Mouse (Mus musculus) hindbrain, embryonic 14.5 days (tissue): ENCODE results near the gene Bud23. TPM values are rescaled to one million over a fixed set of nuclear protein-coding genes. Genes with fewer than 3 reads are reported as not detected.
A peak's percentile ranks its signal among the peaks of the same experiment; 100 is the strongest.

Experiments used
- ATAC-seq: fragments of 200-750 bp; cut with Nextera tagmentation; 2 replicates; pipeline ENCODE4 v1.8.0; 2017; ENCODE audit warnings: moderate number of reproducible peaks, mild to moderate bottlenecking, moderate TSS enrichment, moderate library complexity; ENCODE audit not compliant: low FRiP score
- DNase-seq: peaks from one replicate; pipeline ENCODE4 v3.0.0-alpha.2; 2015; ENCODE audit warnings: low spot score
- H3K27ac ChIP-seq: fragments of 300-500 bp; sonication (generic); 2 replicates; pipeline ENCODE4 v1.5.1; 2014; ENCODE audit warnings: mild to moderate bottlenecking, moderate library complexity
- H3K27me3 ChIP-seq: fragments of 300-500 bp; sonication (generic); 2 replicates; pipeline ENCODE4 v1.6.1; 2014; ENCODE audit warnings: mild to moderate bottlenecking, low read length, mixed read lengths; ENCODE audit not compliant: control insufficient read depth, insufficient read depth
- H3K36me3 ChIP-seq: fragments of 300-500 bp; sonication (generic); replicated peaks from 2 replicates; pipeline ENCODE4 v1.6.1; 2014; ENCODE audit not compliant: control insufficient read depth, insufficient read depth
- H3K4me1 ChIP-seq: fragments of 300-500 bp; sonication (generic); replicated peaks from 2 replicates; pipeline ENCODE4 v1.6.1; 2014; ENCODE audit warnings: antibody characterized with exemption, low read length, mixed read lengths; ENCODE audit not compliant: control insufficient read depth, insufficient read depth
- H3K4me2 ChIP-seq: fragments of 300-500 bp; sonication (generic); replicated peaks from 2 replicates; pipeline ENCODE4 v1.6.1; 2014; ENCODE audit warnings: mild to moderate bottlenecking, moderate library complexity
- H3K4me3 ChIP-seq: fragments of 300-500 bp; sonication (generic); replicated peaks from 2 replicates; pipeline ENCODE4 v1.5.1; 2014; ENCODE audit warnings: mild to moderate bottlenecking, low read length
- H3K9ac ChIP-seq: fragments of 300-500 bp; sonication (generic); 2 replicates; pipeline ENCODE4 v1.6.1; 2014
- H3K9me3 ChIP-seq: fragments of 300-500 bp; sonication (generic); 2 replicates; pipeline ENCODE4 v1.6.1; 2016; ENCODE audit warnings: low read length; ENCODE audit not compliant: control insufficient read depth
- WGBS: fragments of 180-500 bp; shearing (Covaris S2); extraction: QIAGEN DNeasy Blood & Tissue Kit; methylation state at CpG from one replicate; pipeline ENCODE4 v1.1.7; 2014; 5-methylcytosine and 5-hydroxymethylcytosine counted together
- polyA plus RNA-seq: library from polyadenylated mRNA; unstranded; fragments of >200 nt; fragmentation: Nextera tagmentation; extraction: Ambion mirVana; gene quantifications from 2 replicates; pipeline ENCODE4 v1.2.1, GENCODE M21; 2014

Bud23 gene
- polyA plus RNA-seq, 1 experiment from 2014 or later, result 63.3 TPM

DNA sequence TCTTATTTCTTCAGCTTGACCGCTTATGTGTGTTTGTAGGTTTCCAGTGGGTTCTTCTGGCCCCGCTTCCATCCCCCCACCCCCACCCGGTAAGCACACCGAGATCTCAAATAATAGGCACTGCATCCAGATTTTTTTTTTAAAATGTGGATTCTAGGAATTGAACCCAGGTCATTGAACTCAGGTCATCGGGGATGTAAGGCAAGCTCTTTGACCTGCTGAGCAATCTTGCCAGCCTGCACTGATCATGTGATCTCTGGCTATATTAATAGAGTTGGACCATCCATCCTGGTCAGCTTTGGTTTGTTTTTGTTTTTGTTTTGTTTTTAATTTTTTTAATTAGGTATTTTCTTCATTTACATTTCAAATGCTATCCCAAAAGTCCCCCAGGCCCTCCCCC is 32.2 kb downstream of the Bud23 start:
- H3K27me3 ChIP-seq, result no peaks in the 10 kb centered on the region
- no peak overlapping the region for H3K9ac ChIP-seq
- H3K9me3 ChIP-seq, result no peaks in the 10 kb centered on the region
- DNase-seq (no peak), ATAC-seq (no peak)
- WGBS, result 91% methylated on average over 5 of the region's 5 CpGs
- H3K4me3 ChIP-seq, result no peak overlapping the region
- no peak overlapping the region for H3K27ac ChIP-seq
- H3K4me1 ChIP-seq, result 0 out of 2 replicates have a peak, but pooled peaks cover 7% of the 10 kb centered on the region
- no peak overlapping the region for H3K4me2 ChIP-seq
- no peaks in the 10 kb centered on the region for H3K36me3 ChIP-seq

DNA sequence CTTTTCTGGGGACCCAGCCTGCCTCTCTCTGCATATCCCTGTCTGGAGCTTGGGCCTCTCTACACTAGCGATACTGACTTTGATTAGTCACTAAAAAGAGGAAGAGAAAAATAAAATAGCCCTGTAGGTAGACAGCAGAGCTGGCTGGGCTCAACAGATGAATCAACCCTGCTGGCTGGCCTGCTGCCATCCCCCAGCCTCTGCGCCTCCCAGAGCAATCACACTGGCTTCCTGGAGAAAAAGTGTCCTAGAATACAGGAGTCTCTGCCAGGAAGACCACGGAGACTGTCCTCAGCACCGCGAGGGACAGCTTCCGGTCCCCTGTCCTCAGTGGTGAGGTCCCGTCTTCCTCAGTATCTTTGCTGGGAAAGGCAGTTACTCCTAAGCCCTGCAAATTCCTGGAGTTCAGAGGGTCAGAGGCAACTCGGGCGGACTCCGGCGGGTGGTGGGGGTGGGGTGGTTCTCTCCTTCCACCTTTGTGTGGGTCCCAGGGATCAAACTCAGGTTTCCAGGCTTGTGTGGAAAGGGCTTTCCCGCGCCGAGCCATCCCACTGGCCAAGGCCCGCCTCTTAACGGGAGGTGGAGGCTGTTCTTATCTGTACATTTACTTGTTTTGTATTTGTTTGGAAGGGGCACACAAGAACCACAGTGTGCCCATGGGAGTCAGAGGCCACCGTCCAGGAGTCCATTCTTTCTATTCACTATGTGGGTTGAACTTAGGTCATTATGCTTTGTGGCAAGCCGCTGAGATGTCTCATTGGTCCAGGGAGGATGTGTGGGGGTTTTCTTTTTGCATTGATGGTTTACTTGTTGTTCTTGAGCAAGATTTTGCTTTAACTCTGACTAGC is 35.5 kb downstream of the Bud23 start:
- Histone ChIP-seq H3K4me3 (no peak overlapping the region), H3K27me3 (no peaks in the 10 kb centered on the region), H3K9me3 (no peaks in the 10 kb centered on the region), H3K4me1 (peaks cover 16% of the 10 kb centered on the region), H3K9ac (no peak overlapping the region), H3K27ac (no peak overlapping the region), H3K36me3 (no peaks in the 10 kb centered on the region; the same call in 1 of the 2 replicates), H3K4me2 (no peak overlapping the region)
- WGBS, result 53% methylated on average over 18 of the region's 18 CpGs
- ATAC-seq, result no peak
- DNase-seq, result no peak

DNA sequence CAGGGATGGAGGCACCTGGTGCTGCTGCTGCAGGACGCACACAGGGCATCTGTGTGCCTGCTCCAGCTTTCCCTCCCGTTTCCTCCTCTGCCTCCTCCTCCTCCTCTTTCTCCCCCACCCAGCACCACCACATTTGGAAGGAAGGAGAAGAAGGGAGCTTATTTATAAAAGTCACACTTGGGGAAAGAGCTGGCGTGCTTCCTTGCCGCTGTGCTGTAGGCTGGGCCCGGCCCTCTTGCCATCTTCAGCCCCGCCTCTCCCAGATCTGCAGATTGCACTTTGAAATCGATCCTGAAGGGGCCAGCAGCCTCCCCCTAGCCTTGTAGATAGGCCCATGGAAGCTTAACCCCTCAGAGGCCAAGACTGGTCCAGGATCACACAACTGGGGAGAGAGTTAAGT is 38.9 kb downstream of the Bud23 start:
- WGBS, result 19% methylated on average over 7 of the region's 7 CpGs
- H3K9me3 ChIP-seq, result no peaks in the 10 kb centered on the region
- H3K36me3 ChIP-seq, result no peaks in the 10 kb centered on the region; the same call in 1 of the 2 replicates
- no peak for DNase-seq
- ATAC-seq, result no peak
- H3K27me3 ChIP-seq, result no peaks in the 10 kb centered on the region
- peaks cover 21% of the 10 kb centered on the region for H3K4me1 ChIP-seq
- no peak overlapping the region for H3K9ac ChIP-seq
- peak overlapping the region; percentile 27; the same call in 1 of the 2 replicates for H3K4me2 ChIP-seq
- H3K4me3 ChIP-seq, result no peak overlapping the region
- no peak overlapping the region for H3K27ac ChIP-seq

DNA sequence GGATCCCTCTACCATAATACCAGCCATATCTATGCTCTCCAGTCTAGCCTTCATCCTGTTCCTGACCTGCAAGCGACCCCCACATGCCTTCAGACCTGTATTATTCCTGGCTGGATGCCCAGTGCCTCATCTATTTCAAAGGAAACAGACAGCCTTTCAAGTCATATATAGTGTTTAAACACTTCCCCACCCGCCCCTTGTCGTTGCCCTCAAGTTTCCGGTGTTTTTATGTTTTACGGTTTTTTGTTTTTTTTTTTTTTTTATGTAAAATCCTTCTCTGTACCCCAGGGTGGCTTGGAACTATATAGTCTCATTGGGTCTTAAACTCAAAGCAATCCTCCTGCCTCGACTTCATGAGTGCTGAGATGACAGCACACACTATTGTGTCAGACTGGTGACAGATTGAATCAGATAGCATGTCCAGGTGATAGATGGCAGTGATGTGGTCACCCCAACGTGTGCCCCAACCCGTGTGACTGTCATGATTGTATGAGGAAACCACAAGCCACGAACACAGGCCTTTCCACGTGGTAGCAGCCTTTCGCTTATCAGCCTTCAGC is 40.0 kb downstream of the Bud23 start:
- WGBS, result 74% methylated on average over 11 of the region's 11 CpGs
- Histone ChIP-seq H3K4me2 (peak overlapping the region; percentile 89), H3K27me3 (no peaks in the 10 kb centered on the region), H3K36me3 (no peaks in the 10 kb centered on the region; the same call in 1 of the 2 replicates), H3K9me3 (no peaks in the 10 kb centered on the region), H3K4me1 (peaks cover 21% of the 10 kb centered on the region), H3K9ac (0 out of 2 replicates have a peak overlapping the region, but pooled peaks have one; percentile 77), H3K4me3 (peak overlapping the region; percentile 71), H3K27ac (no peak overlapping the region)
- ATAC-seq (no peak), DNase-seq (no peak)

DNA sequence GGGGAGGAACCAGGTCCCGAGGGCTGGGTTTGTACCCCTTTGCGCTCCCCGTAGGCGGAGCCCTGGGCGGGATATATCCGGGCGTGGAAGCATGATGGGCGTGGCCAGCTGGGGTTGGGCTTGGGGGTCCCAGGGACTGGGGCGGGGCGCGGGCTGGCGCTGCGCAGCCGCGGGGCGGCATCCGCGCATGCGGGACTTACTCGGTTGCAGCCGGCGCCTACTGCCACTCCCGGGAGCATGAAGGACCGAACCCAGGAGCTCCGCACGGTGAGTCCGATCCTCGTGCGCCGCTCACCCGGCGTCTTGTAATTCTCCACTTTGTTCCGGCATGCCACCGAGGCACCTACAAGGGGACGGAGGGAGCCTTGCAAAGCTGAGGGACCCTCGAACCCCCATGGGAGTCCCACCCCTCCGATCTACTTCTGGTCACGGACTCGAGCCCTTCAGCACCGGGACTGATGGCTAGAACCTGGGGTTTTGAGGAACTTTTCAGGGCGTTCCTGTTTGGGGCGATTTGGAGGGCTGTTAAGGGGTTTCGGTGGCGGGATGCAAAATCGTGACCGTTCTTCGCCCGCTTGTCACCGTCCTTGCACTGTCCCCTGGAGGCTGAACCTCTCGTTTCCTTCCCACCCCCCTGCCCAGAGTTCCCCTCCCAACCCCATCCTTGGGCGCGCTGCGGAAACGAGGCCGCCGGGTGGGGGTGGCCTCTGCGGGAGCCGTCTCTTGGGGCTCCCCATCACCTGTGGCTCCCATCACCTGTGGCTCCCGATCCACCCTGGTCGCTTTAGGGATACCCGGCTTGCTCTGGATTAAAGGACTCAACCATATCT is 41.2 kb downstream of the Bud23 start, which contains the start of gene Stx1a:
Gene Stx1a, plus strand, starts transcription at position 139 of the 830 bp plus-strand sequence.
- H3K4me3 ChIP-seq, result peak within 1 kb of the TSS; percentile 71
- peak; percentile 86 for DNase-seq
- no peaks in the 10 kb centered on the region for H3K9me3 ChIP-seq
- H3K4me1 ChIP-seq, result peaks cover 16% of the 10 kb centered on the region
- H3K27ac ChIP-seq, result 0 out of 2 replicates have a peak within 1 kb of the TSS, but pooled peaks have one; percentile 1
- H3K36me3 ChIP-seq, result no peaks in the 10 kb centered on the region; the same call in 1 of the 2 replicates
- H3K27me3 ChIP-seq, result no peaks in the 10 kb centered on the region
- WGBS, result under 1% methylated on average over 58 of the region's 61 CpGs
- peak; percentile 89 for ATAC-seq
- peak within 1 kb of the TSS; percentile 89 for H3K4me2 ChIP-seq
- H3K9ac ChIP-seq, result peak within 1 kb of the TSS; percentile 77

DNA sequence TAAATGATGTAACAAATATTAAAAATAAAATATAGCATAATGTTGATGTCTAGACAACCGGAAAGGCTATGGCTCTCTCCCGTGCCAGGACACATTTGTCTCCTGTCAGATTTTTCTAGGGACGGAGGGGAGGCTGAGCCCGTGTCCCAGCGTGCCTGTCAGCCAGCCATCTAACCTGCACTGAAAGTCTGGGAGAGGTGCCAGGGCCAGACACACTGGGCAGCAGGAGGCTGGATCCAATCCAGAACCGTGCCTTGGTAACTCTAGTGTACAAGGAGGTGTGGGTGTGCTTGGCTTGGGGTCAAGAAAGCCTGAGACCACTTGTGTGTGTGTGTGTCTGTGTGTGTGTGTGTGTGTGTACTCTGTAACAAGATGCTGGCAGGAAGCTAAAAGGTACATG is 42.9 kb downstream of the Bud23 start:
- WGBS, result 50% methylated on average over 6 of the region's 6 CpGs
- peak; percentile 78 for ATAC-seq
- H3K4me3 ChIP-seq, result no peak overlapping the region
- H3K27me3 ChIP-seq, result no peaks in the 10 kb centered on the region
- no peaks in the 10 kb centered on the region for H3K9me3 ChIP-seq
- DNase-seq, result peak; percentile 80
- H3K4me1 ChIP-seq, result peaks cover 15% of the 10 kb centered on the region
- H3K9ac ChIP-seq, result no peak overlapping the region
- H3K36me3 ChIP-seq, result no peaks in the 10 kb centered on the region
- H3K27ac ChIP-seq, result no peak overlapping the region
- no peak overlapping the region for H3K4me2 ChIP-seq

DNA sequence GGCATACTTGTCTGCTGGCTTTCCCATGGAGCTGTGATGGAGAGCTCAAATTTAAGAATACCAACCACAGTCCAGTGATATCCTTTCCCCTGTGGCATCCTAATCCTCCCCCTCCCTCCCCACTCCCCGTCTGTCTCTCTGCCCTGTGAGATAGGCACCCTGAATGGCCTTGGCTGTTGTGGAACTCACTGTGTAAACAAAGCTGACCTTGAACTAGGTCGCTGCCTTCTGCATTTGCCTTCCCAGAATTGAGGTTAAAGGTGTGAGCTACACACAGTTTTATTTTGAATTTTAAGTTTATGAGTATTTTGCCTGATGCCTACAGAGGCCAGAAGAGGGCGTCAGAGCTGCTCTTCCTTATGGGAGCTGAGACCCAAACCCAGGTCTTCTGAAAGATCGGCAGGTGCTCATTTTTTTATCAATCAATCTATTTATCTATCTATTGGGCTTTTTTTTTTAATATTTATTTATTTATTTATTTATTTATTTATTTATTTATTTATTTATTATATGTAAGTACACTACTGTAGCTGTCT is 48.5 kb downstream of the Bud23 start:
- ATAC-seq, result no peak
- H3K27me3 ChIP-seq, result no peaks in the 10 kb centered on the region
- H3K27ac ChIP-seq, result no peak overlapping the region
- H3K4me1 ChIP-seq, result peaks cover 11% of the 10 kb centered on the region; the same call in 1 of the 2 replicates
- no peak overlapping the region for H3K4me3 ChIP-seq
- DNase-seq, result no peak
- H3K9me3 ChIP-seq, result no peaks in the 10 kb centered on the region
- no peak overlapping the region for H3K4me2 ChIP-seq
- no peaks in the 10 kb centered on the region for H3K36me3 ChIP-seq
- no peak overlapping the region for H3K9ac ChIP-seq
- WGBS, result 53% methylated on average over 4 of the region's 4 CpGs

DNA sequence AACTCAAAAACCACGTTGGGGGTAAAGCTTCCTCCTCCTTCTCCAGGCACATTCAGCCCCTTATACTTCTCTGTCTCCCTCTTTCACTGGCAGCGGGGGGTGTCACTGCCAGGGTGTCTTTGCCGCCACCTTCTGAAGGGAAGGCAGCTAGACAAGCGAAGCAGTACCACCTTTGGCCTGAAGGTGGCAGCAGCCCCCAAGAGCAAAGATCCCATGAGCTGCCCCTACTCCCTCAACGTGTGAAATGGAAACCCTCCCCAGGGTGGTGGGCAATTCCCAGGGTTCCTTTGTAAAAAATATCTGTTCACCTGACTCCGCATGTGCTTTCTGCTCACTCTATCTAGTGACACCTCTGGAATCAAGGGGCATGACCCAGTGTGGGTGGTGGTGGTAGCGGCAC is 49.3 kb downstream of the Bud23 start:
- Histone ChIP-seq H3K4me2 (no peak overlapping the region), H3K27me3 (no peaks in the 10 kb centered on the region), H3K36me3 (no peaks in the 10 kb centered on the region), H3K9me3 (no peaks in the 10 kb centered on the region), H3K4me3 (no peak overlapping the region), H3K4me1 (peaks cover 14% of the 10 kb centered on the region), H3K27ac (no peak overlapping the region), H3K9ac (no peak overlapping the region)
- ATAC-seq, result no peak
- 15% methylated on average over 7 of the region's 7 CpGs for WGBS
- DNase-seq, result peak; percentile 84
